Mouse (Mus musculus): ENCODE data around the gene Aurkaip1.

Aurkaip1 gene

GRCm38 (mm10) chr4:155849792-155850451, 18.9 kb downstream of the Aurkaip1 start:
- no peak for DNase-seq (ENCODE audit: extremely low spot score, low read depth, low spot score)

GRCm38 (mm10) chr4:155851368-155851767, 20.3 kb downstream of the Aurkaip1 start:
- DNase-seq (ENCODE audit: extremely low spot score, low read depth, low spot score): no peak

GRCm38 (mm10) chr4:155851951-155852411, 20.9 kb downstream of the Aurkaip1 start:
- no peak for DNase-seq (ENCODE audit: extremely low spot score, low read depth, low spot score)

GRCm38 (mm10) chr4:155853421-155853820, 22.3 kb downstream of the Aurkaip1 start:
- no peak for DNase-seq (ENCODE audit: extremely low spot score, low read depth, low spot score)

- DNase-seq (ENCODE audit: extremely low spot score, low read depth, low spot score): no peak
Observed at GRCm38 (mm10) chr4:155854991-155855390, 23.9 kb downstream of the Aurkaip1 start.

GRCm38 (mm10) chr4:155856071-155856470, 25.0 kb downstream of the Aurkaip1 start:
- no peak for DNase-seq (ENCODE audit: extremely low spot score, low read depth, low spot score)

- DNase-seq (ENCODE audit: extremely low spot score, low read depth, low spot score): no peak
Observed at GRCm38 (mm10) chr4:155856881-155857280, 25.8 kb downstream of the Aurkaip1 start.

GRCm38 (mm10) chr4:155859318-155859717, 28.2 kb downstream of the Aurkaip1 start:
- DNase-seq (ENCODE audit: extremely low spot score, low read depth, low spot score): no peak

- no peak for DNase-seq (ENCODE audit: extremely low spot score, low read depth, low spot score)
Observed at GRCm38 (mm10) chr4:155861787-155862186, 30.7 kb downstream of the Aurkaip1 start.

- DNase-seq (ENCODE audit: extremely low spot score, low read depth, low spot score): no peak
Observed at GRCm38 (mm10) chr4:155863001-155863400, 31.9 kb downstream of the Aurkaip1 start, which contains the start of gene Tas1r3. TSS of gene Tas1r3 (minus strand) at chr4:155863362.

GRCm38 (mm10) chr4:155868614-155869298, 37.7 kb downstream of the Aurkaip1 start:
- no peak for DNase-seq (ENCODE audit: extremely low spot score, low read depth, low spot score)

GRCm38 (mm10) chr4:155869317-155870033, 38.4 kb downstream of the Aurkaip1 start, which contains the start of the genes Cptp and Ints11:
TSS of gene Cptp (minus strand) at chr4:155869440.
TSS of gene Ints11 (plus strand) at chr4:155869546.
- peak; percentile 69 for DNase-seq (ENCODE audit: extremely low spot score, low read depth, low spot score)

- no peak for DNase-seq (ENCODE audit: extremely low spot score, low read depth, low spot score)
Observed at GRCm38 (mm10) chr4:155871404-155871803, 40.3 kb downstream of the Aurkaip1 start.
